Mouse (Mus musculus): ENCODE measurements around the gene Tcte2.
"Not testable (repeated sequence)": the region's sequence is repeated elsewhere in the genome, so short reads cannot be mapped to it uniquely, and the experiment has no call there.

Tcte2 gene

GRCm38 (mm10) chr17:13761179-13761913 is at the start of gene Tcte2:
TSS of gene Tcte2 (minus strand) at chr17:13761825.
- peak; percentile 60 for DNase-seq (ENCODE audit: low read depth, low spot score)

- DNase-seq (ENCODE audit: low read depth, low spot score) = no peak
These were observed 44.4 kb upstream of the Tcte2 start for GRCm38 (mm10) chr17:13806016-13806415.

- DNase-seq (ENCODE audit: low read depth, low spot score) = no peak
These were observed 41.3 kb upstream of the Tcte2 start for GRCm38 (mm10) chr17:13802836-13803408.

GRCm38 (mm10) chr17:13797691-13798090 is 36.1 kb upstream of the Tcte2 start:
- DNase-seq (ENCODE audit: low read depth, low spot score) = no peak

GRCm38 (mm10) chr17:13790033-13790432 is 28.4 kb upstream of the Tcte2 start:
- not testable (repeated sequence) for DNase-seq (ENCODE audit: low read depth, low spot score)

- DNase-seq (ENCODE audit: low read depth, low spot score) = no peak
These were observed 21.8 kb upstream of the Tcte2 start for GRCm38 (mm10) chr17:13783469-13783868.

GRCm38 (mm10) chr17:13781948-13782347 is 20.3 kb upstream of the Tcte2 start:
- no peak for DNase-seq (ENCODE audit: low read depth, low spot score)

- no peak for DNase-seq (ENCODE audit: low read depth, low spot score)
These were observed 17.2 kb upstream of the Tcte2 start for GRCm38 (mm10) chr17:13778865-13779264.

- DNase-seq (ENCODE audit: low read depth, low spot score) = no peak
These were observed 16.1 kb upstream of the Tcte2 start for GRCm38 (mm10) chr17:13777676-13778075.

GRCm38 (mm10) chr17:13769256-13769655 is 7.6 kb upstream of the Tcte2 start:
- peak; percentile 78 for DNase-seq (ENCODE audit: low read depth, low spot score)

GRCm38 (mm10) chr17:13768531-13768930 is 6.9 kb upstream of the Tcte2 start:
- no peak for DNase-seq (ENCODE audit: low read depth, low spot score)

GRCm38 (mm10) chr17:13764911-13765310 is 3.3 kb upstream of the Tcte2 start:
- not testable (repeated sequence) for DNase-seq (ENCODE audit: low read depth, low spot score)

GRCm38 (mm10) chr17:13763819-13764218 is 2.2 kb upstream of the Tcte2 start:
- DNase-seq (ENCODE audit: low read depth, low spot score) = no peak

GRCm38 (mm10) chr17:13760675-13761178 is 898 bp downstream of the Tcte2 start:
- DNase-seq (ENCODE audit: low read depth, low spot score) = no peak

GRCm38 (mm10) chr17:13759853-13760627 is 1.6 kb downstream of the Tcte2 start, which contains the start of gene Afdn:
TSS of gene Afdn (plus strand) at chr17:13760539.
- DNase-seq (ENCODE audit: low read depth, low spot score) = peak; percentile 70

GRCm38 (mm10) chr17:13759156-13759852 is 2.3 kb downstream of the Tcte2 start:
- peak; percentile 69 for DNase-seq (ENCODE audit: low read depth, low spot score)

- peak; percentile 57 for DNase-seq (ENCODE audit: low read depth, low spot score)
These were observed 3.0 kb downstream of the Tcte2 start for GRCm38 (mm10) chr17:13758586-13758985.

GRCm38 (mm10) chr17:13754940-13755339 is 6.7 kb downstream of the Tcte2 start:
- DNase-seq (ENCODE audit: low read depth, low spot score) = no peak

- no peak for DNase-seq (ENCODE audit: low read depth, low spot score)
These were observed 7.7 kb downstream of the Tcte2 start for GRCm38 (mm10) chr17:13753918-13754317.

- DNase-seq (ENCODE audit: low read depth, low spot score) = no peak
These were observed 12.6 kb downstream of the Tcte2 start for GRCm38 (mm10) chr17:13749027-13749426.

GRCm38 (mm10) chr17:13747681-13748080 is 13.9 kb downstream of the Tcte2 start:
- peak; percentile 63 for DNase-seq (ENCODE audit: low read depth, low spot score)

- DNase-seq (ENCODE audit: low read depth, low spot score) = no peak
These were observed 15.3 kb downstream of the Tcte2 start for GRCm38 (mm10) chr17:13746330-13746729.
